Mouse (Mus musculus) midbrain, embryonic 13.5 days (tissue): ENCODE measurements around the gene Sorcs2. TPM values are rescaled to one million over a fixed set of nuclear protein-coding genes. Genes with fewer than 3 reads are reported as not detected.

Source experiments
- ATAC-seq: fragments of 200-750 bp; cut with Nextera tagmentation; 2 replicates; pipeline ENCODE4 v1.8.0; 2017; ENCODE audit warnings: mild to moderate bottlenecking, moderate TSS enrichment, moderate library complexity
- H3K27ac ChIP-seq: fragments of 300-500 bp; sonication (generic); 2 replicates; pipeline ENCODE4 v1.5.1; 2015; ENCODE audit warnings: inconsistent platforms, mild to moderate bottlenecking, moderate library complexity
- H3K27me3 ChIP-seq: fragments of 300-500 bp; sonication (generic); 2 replicates; pipeline ENCODE4 v1.6.1; 2015; ENCODE audit warnings: mild to moderate bottlenecking, inconsistent platforms
- H3K36me3 ChIP-seq: fragments of 300-500 bp; sonication (generic); 2 replicates; pipeline ENCODE4 v1.6.1; 2015; ENCODE audit warnings: mild to moderate bottlenecking, inconsistent platforms
- H3K4me1 ChIP-seq: fragments of 300-500 bp; sonication (generic); replicated peaks from 2 replicates; pipeline ENCODE4 v1.6.1; 2015; ENCODE audit warnings: inconsistent platforms
- H3K4me2 ChIP-seq: fragments of 300-500 bp; sonication (generic); replicated peaks from 2 replicates; pipeline ENCODE4 v1.6.1; 2015; ENCODE audit warnings: moderate library complexity, mild to moderate bottlenecking, inconsistent platforms
- H3K4me3 ChIP-seq: fragments of 300-500 bp; sonication (generic); replicated peaks from 2 replicates; pipeline ENCODE4 v1.5.1; 2015; ENCODE audit warnings: mild to moderate bottlenecking, inconsistent platforms
- H3K9ac ChIP-seq: fragments of 300-500 bp; sonication (generic); replicated peaks from 2 replicates; pipeline ENCODE4 v1.6.1; 2015; ENCODE audit warnings: mild to moderate bottlenecking, inconsistent platforms
- H3K9me3 ChIP-seq: fragments of 300-500 bp; sonication (generic); 2 replicates; pipeline ENCODE4 v1.6.1; 2016; ENCODE audit warnings: mild to moderate bottlenecking, inconsistent platforms
- WGBS: fragments of 180-500 bp; shearing (Covaris S2); methylation state at CpG from one replicate; pipeline ENCODE4 v1.1.7; 2015; 5-methylcytosine and 5-hydroxymethylcytosine counted together
- polyA plus RNA-seq: library from polyadenylated mRNA; unstranded; fragments of >200 nt; fragmentation: Nextera tagmentation; extraction: Ambion mirVana; gene quantifications from 2 replicates; pipeline ENCODE4 v1.2.1, GENCODE M21; 2015

Gene Sorcs2
- polyA plus RNA-seq, 1 experiment from 2014 or later = 16.3 TPM

DNA sequence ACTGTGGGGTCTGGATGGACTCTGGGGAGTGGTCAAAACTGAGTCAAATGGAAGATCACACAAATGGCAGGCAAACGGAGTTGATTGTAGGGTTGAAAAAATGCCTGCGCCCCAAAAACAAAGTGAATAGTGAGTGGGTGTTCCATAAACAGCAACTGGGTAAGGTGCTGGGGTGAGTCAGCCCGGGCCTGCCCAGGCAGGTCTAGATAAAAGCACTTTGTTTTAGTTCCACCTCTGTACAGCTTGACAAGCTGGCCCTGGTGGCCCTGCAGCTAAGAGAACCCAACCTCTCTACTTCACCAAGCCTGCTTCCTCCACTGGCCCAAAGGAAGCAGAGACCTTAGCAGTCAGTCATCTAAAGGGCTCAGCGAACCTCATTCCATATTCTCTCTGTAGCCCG, 195.2 kb downstream of the Sorcs2 start:
- H3K4me2 ChIP-seq = no peak overlapping the region
- H3K9ac ChIP-seq = no peak overlapping the region
- H3K27ac ChIP-seq = no peak overlapping the region
- H3K4me1 ChIP-seq = peaks cover 7% of the 10 kb centered on the region
- no peaks in the 10 kb centered on the region for H3K36me3 ChIP-seq
- no peaks in the 10 kb centered on the region for H3K9me3 ChIP-seq
- no peak for ATAC-seq
- H3K4me3 ChIP-seq = no peak overlapping the region
- H3K27me3 ChIP-seq = no peaks in the 10 kb centered on the region
- 83% methylated on average over 5 of the region's 5 CpGs for WGBS

DNA sequence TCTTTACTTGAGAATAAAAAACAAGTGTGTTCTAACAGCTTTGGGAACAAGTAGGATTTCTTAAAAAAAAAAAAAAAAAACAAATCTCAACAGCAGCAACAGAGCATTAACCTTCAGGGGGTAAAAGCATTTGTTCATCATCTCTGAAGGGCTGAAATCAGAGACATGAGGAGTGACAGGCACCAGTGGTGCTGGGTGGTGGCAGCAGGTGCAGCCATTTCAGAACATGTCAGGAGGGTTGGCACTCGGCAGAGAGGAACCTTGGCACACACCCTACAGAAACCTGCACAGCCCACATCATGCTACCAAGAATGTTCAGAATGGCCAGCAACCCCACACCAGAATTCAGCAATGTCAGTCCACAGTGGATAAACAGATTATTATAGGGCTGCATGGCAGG, 198.4 kb downstream of the Sorcs2 start:
- WGBS = 90% methylated on average over 1 of the region's 1 CpGs
- Histone ChIP-seq H3K4me2 (no peak overlapping the region), H3K27ac (no peak overlapping the region), H3K9ac (no peak overlapping the region), H3K9me3 (no peaks in the 10 kb centered on the region), H3K27me3 (no peaks in the 10 kb centered on the region), H3K4me3 (no peak overlapping the region), H3K36me3 (no peaks in the 10 kb centered on the region), H3K4me1 (peaks cover 16% of the 10 kb centered on the region)
- ATAC-seq = no peak

DNA sequence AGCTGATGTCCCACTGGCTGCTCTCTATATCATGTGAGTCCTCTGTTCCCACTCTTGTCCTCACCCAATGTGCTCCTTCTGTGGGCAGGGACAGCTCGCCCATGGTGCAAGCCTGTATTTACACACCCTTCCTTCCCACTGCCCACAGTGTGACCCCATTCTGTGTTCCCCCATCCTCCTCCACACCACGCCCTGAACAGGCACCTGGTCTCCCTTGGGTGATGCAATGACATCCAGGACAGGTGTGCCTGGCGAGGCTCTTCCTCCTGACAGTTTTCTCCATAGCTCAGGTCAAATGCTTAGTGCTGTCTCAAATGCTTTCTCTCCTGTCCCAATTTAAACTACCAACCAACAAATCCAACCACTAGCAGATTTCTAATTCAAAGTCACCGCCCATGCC, 202.5 kb downstream of the Sorcs2 start:
- WGBS = 93% methylated on average over 4 of the region's 4 CpGs
- H3K27me3 ChIP-seq = no peaks in the 10 kb centered on the region
- H3K4me3 ChIP-seq = no peak overlapping the region
- peaks cover 22% of the 10 kb centered on the region for H3K4me1 ChIP-seq
- no peaks in the 10 kb centered on the region for H3K9me3 ChIP-seq
- no peaks in the 10 kb centered on the region for H3K36me3 ChIP-seq
- H3K27ac ChIP-seq = no peak overlapping the region
- no peak overlapping the region for H3K4me2 ChIP-seq
- ATAC-seq = no peak
- no peak overlapping the region for H3K9ac ChIP-seq

DNA sequence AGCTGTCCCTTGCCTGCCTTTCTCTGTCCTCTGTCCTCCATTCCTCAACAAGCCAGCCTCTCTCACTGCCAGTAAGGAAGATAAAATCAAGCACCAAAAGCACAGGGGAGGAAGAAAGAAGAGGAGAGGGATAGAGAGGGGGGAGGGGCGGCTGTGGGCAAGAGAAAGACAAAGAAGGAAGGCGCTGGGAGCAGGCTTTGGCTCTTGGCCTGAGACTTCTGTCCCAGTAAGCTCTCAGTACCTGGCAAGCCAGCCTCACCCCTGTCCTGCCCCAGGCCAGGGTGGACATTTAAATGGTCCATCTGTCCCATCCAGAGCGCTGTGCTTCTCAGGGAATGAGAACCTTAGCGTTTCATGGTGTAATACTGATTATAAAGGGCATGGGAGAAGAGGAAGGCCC, 203.3 kb downstream of the Sorcs2 start:
- 55% methylated on average over 4 of the region's 4 CpGs for WGBS

DNA sequence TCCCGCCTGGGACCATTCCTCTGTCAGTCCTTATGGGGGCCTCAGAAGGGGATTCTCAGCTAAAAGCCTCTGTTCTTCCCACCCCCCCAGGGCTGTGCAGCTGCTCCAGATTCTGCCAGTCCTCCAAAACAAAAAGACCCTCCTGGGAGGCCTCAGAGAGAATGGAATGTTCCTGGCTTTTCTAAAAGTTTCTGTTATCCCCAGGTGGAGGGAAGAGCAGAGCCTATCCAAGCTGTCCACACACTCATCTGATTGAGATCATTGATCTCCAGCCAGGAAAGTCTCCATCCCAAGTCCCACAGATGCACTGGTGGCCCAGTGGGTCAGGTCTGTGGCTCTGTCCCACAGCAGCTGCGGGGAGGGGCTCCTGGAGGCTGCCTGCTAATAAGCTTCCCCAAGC, 205.3 kb downstream of the Sorcs2 start:
- H3K36me3 ChIP-seq = no peaks in the 10 kb centered on the region
- H3K9ac ChIP-seq = no peak overlapping the region
- H3K4me3 ChIP-seq = no peak overlapping the region
- H3K4me1 ChIP-seq = peaks cover 41% of the 10 kb centered on the region
- no peak overlapping the region for H3K4me2 ChIP-seq
- no peak overlapping the region for H3K27ac ChIP-seq
- no peaks in the 10 kb centered on the region for H3K9me3 ChIP-seq
- ATAC-seq = no peak
- WGBS = 74% methylated on average over 2 of the region's 2 CpGs
- no peaks in the 10 kb centered on the region for H3K27me3 ChIP-seq

More for the DNA sequence above, 203.3 kb downstream of the Sorcs2 start:
- Histone ChIP-seq H3K9me3 (no peaks in the 10 kb centered on the region), H3K36me3 (no peaks in the 10 kb centered on the region), H3K4me1 (peaks cover 30% of the 10 kb centered on the region), H3K27ac (no peak overlapping the region; the same call in 1 of the 2 replicates), H3K27me3 (no peaks in the 10 kb centered on the region), H3K9ac (no peak overlapping the region), H3K4me3 (no peak overlapping the region), H3K4me2 (no peak overlapping the region)
- ATAC-seq = no peak

DNA sequence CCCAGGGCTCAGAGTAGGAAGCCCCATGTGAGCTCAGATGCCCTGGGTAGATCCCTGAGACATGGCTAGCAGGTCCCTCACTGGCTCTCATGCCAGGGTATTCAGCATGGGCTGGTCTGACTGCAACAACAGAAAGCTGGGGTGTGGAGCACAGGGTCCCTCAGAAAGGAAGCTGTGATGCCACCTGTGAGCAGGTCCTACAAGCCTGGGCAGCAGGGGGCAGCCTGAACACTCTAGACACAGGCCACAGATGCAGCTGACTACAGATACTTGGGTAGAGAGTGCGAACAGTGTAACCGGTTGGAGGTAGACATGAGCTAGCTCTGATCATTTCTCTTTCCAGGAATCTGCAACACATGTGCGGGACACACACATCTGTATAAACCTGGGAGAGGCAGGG, 206.1 kb downstream of the Sorcs2 start:
- WGBS = 96% methylated on average over 3 of the region's 3 CpGs
- peak overlapping the region; percentile 2; the same call in 1 of the 2 replicates for H3K27ac ChIP-seq
- H3K4me2 ChIP-seq = no peak overlapping the region
- H3K27me3 ChIP-seq = no peaks in the 10 kb centered on the region
- peaks cover 42% of the 10 kb centered on the region for H3K4me1 ChIP-seq
- H3K4me3 ChIP-seq = no peak overlapping the region
- no peak overlapping the region for H3K9ac ChIP-seq
- H3K36me3 ChIP-seq = no peaks in the 10 kb centered on the region
- no peaks in the 10 kb centered on the region for H3K9me3 ChIP-seq
- ATAC-seq = no peak

DNA sequence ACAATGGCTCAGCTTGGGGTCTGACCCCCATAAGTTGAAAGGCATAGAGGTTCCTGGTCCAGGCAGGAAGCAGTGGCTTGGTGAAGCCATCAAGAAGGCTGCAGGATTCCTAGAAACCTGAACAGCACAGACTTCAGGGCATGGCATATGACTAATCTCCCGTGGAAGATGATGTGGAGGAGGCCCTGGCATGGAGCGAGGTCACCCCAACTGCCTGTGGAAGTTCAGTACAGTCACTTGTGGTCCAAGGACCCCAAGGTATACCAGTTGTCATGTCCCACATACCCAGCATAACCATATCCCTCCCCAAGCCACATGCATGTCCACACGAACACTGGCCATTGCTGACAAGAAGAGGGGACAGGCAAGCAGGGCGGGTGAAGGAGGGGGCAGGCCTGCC, 206.7 kb downstream of the Sorcs2 start:
- no peak for ATAC-seq

DNA sequence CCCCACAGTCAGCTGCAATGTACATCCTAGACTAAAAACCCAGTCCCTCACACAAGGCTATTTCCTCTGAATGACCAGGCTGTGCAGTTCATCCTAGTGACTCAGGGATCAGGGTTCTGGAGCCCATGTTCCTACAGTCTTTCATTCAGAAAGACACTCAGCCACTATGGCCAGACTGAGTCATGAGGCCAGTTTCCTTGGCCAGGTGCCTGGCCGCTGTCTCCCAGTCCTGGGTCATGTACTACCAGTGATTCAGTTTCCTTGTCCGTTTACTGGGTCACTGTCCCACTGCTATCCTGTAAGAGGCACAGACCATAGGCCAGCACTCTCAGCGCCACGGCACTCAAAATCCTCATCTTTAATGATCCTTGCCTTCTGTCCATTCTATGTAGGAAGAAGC, 209.6 kb downstream of the Sorcs2 start:
- no peak overlapping the region for H3K4me2 ChIP-seq
- H3K27me3 ChIP-seq = no peaks in the 10 kb centered on the region
- H3K36me3 ChIP-seq = no peaks in the 10 kb centered on the region
- no peak overlapping the region for H3K4me3 ChIP-seq
- ATAC-seq = no peak
- H3K4me1 ChIP-seq = peaks cover 33% of the 10 kb centered on the region
- 91% methylated on average over 4 of the region's 4 CpGs for WGBS
- H3K9ac ChIP-seq = no peak overlapping the region
- no peak overlapping the region for H3K27ac ChIP-seq
- no peaks in the 10 kb centered on the region for H3K9me3 ChIP-seq

More for the DNA sequence above, 206.7 kb downstream of the Sorcs2 start:
- no peak overlapping the region for H3K4me2 ChIP-seq
- H3K36me3 ChIP-seq = no peaks in the 10 kb centered on the region
- no peak overlapping the region for H3K27ac ChIP-seq
- no peak overlapping the region for H3K4me3 ChIP-seq
- H3K9me3 ChIP-seq = no peaks in the 10 kb centered on the region
- peaks cover 44% of the 10 kb centered on the region for H3K4me1 ChIP-seq
- no peaks in the 10 kb centered on the region for H3K27me3 ChIP-seq
- WGBS = 87% methylated on average over 4 of the region's 4 CpGs
- no peak overlapping the region for H3K9ac ChIP-seq

DNA sequence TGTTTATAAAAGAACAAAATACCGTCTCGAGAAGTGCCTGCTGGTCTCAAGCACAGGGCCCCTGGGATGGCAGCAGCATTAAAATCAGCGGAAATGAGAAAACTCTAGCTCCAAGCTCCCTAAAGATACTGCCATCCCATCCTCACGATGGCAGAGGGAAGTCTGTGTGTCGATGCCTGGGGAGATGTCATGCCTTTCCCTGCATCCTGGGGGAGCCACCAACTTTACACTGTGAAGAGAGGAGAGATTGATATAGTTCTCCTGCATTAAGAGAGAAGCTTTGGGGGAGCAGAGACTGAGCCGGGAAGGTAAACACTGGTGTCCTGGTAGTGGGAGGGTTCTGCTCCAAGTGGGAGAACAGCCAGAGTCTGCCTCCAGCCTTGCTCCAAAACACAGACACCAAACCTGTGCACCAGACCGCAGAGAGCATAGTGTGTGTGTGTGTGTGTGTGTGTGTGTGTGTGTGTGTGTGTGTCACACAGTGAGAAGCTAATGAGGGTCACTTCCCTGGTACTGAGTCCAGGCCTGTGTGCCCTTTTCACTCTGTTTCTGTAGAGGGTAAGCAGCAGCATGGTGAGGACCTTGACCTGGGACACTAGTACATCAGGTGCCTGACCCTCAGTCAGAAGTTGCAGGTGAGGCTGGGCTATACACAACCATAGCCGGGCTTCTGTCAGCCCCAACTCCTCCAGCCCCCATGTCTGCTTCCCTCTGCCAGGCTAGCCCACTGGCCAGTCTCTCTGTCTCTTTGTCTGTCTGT, 211.5 kb downstream of the Sorcs2 start:
- Histone ChIP-seq H3K27me3 (no peaks in the 10 kb centered on the region), H3K4me3 (no peak overlapping the region), H3K27ac (no peak overlapping the region), H3K4me2 (no peak overlapping the region), H3K9me3 (no peaks in the 10 kb centered on the region), H3K36me3 (no peaks in the 10 kb centered on the region), H3K4me1 (peaks cover 36% of the 10 kb centered on the region), H3K9ac (no peak overlapping the region)
- 62% methylated on average over 8 of the region's 8 CpGs for WGBS
- ATAC-seq = no peak

DNA sequence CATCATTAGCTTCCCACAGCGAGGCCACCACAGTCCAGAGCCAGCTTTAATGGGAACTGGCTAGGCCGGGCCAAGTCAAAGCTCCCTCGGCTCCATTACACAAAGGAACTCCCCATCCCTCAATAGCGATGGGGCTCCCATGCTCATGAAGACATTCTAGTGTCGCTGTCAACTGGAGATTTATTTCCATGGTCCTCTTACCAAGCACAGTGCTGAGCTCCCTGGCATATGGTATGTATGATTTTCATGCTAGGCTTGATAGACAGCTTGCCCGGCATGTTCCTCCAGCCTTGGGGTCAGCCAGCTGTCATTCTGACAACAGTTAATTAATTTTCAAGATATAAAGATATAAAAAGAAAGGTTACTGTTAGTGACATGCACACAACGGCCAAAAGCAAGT, 215.6 kb downstream of the Sorcs2 start:
- no peaks in the 10 kb centered on the region for H3K36me3 ChIP-seq
- no peak overlapping the region for H3K4me2 ChIP-seq
- 71% methylated on average over 7 of the region's 7 CpGs for WGBS
- H3K9ac ChIP-seq = no peak overlapping the region
- no peak; the same call in 1 of the 2 replicates for ATAC-seq
- H3K27me3 ChIP-seq = no peaks in the 10 kb centered on the region
- H3K4me1 ChIP-seq = peaks cover 11% of the 10 kb centered on the region
- no peak overlapping the region for H3K27ac ChIP-seq
- no peak overlapping the region for H3K4me3 ChIP-seq
- H3K9me3 ChIP-seq = no peaks in the 10 kb centered on the region

DNA sequence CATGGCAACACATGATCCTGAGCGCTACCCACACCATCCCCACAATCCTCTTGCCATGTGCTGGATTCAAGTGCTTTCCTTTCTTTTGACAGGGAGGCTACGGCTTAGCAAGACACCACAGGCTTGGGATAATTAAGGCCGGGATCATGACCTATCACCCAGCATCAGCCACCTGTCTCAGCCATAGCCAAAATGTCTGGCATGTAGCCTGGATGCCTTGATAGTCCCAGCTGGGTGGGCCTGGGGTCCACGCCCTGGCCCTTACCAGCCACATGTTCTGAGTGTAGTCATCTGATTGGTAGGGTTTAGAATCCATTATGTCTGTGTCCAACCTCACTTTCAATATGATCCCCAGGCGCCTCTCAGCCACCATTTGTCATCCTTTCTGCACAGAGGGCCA, 218.2 kb downstream of the Sorcs2 start:
- Histone ChIP-seq H3K4me1 (peaks cover 17% of the 10 kb centered on the region), H3K9me3 (no peaks in the 10 kb centered on the region), H3K4me2 (no peak overlapping the region), H3K9ac (no peak overlapping the region), H3K4me3 (no peak overlapping the region), H3K27ac (no peak overlapping the region), H3K36me3 (no peaks in the 10 kb centered on the region), H3K27me3 (no peaks in the 10 kb centered on the region)
- 84% methylated on average over 5 of the region's 5 CpGs for WGBS
- ATAC-seq = no peak

DNA sequence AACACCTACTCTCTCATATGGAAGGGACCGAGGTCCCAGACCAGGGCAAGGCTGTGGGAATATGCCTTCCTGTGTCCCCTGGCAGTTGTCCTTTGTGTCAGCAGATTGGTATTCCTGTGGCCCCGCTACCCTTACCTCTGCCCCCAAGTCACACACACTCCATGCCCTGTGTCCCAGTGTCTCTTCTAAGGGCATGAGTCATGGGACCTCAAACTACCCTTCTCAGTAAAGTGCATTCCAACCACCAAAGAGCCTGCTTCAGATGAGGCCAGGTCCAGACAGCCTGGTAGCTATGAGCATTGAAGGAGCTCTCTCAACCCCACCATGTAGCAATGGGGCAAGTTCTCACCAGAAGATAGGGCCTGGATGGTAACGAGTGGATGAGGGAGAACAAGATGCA, 219.2 kb downstream of the Sorcs2 start:
- Histone ChIP-seq H3K36me3 (no peaks in the 10 kb centered on the region), H3K4me3 (no peak overlapping the region), H3K4me1 (peaks cover 27% of the 10 kb centered on the region), H3K9me3 (no peaks in the 10 kb centered on the region), H3K4me2 (no peak overlapping the region), H3K27me3 (no peaks in the 10 kb centered on the region), H3K27ac (no peak overlapping the region), H3K9ac (no peak overlapping the region)
- WGBS = 98% methylated on average over 3 of the region's 3 CpGs
- no peak for ATAC-seq

DNA sequence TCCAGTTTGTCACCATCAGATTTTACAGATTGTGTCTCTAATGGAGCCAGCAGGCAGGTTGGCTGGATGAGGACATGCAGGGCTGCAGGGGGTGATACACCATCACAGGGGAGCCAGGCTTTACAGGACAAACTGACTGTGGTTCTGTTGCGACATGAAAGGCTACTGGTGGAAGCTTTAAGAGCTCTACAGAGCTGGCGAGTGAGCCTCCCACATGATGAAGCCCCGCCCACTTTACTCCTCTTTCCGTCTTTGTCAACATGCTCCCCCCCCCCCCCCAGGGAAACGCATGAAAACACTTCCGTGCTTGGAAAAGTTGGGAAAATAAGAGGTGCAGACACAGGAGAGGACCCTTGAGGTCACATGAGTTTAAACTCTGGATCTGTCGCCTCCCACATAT, 219.7 kb downstream of the Sorcs2 start:
- Histone ChIP-seq H3K27me3 (no peaks in the 10 kb centered on the region), H3K36me3 (no peaks in the 10 kb centered on the region), H3K4me3 (no peak overlapping the region), H3K27ac (no peak overlapping the region), H3K9me3 (no peaks in the 10 kb centered on the region), H3K4me1 (peaks cover 28% of the 10 kb centered on the region), H3K4me2 (no peak overlapping the region), H3K9ac (no peak overlapping the region)
- 62% methylated on average over 7 of the region's 7 CpGs for WGBS
- no peak for ATAC-seq
